Mouse (Mus musculus) lung, embryonic 15.5 days (tissue): ENCODE results near the gene Asz1. TPM values are rescaled to one million over a fixed set of nuclear protein-coding genes. Genes with fewer than 3 reads are reported as not detected.

ENCODE experiments used
- ATAC-seq: fragments of 200-750 bp; cut with Nextera tagmentation; 2 replicates; pipeline ENCODE4 v1.8.0; 2017; ENCODE audit warnings: moderate number of reproducible peaks, borderline replicate concordance; ENCODE audit not compliant: low FRiP score, low TSS enrichment; ENCODE audit errors: extremely low read depth
- H3K27ac ChIP-seq: fragments of 300-500 bp; sonication (generic); 2 replicates; pipeline ENCODE4 v1.5.1; 2015; ENCODE audit warnings: moderate library complexity, mild to moderate bottlenecking, inconsistent platforms
- H3K27me3 ChIP-seq: fragments of 300-500 bp; sonication (generic); 2 replicates; pipeline ENCODE4 v1.6.1; 2015; ENCODE audit warnings: inconsistent platforms
- H3K36me3 ChIP-seq: fragments of 300-500 bp; sonication (generic); 2 replicates; pipeline ENCODE4 v1.6.1; 2015; ENCODE audit warnings: inconsistent platforms
- H3K4me1 ChIP-seq: fragments of 300-500 bp; sonication (generic); 2 replicates; pipeline ENCODE4 v1.6.1; 2015; ENCODE audit warnings: inconsistent platforms
- H3K4me2 ChIP-seq: fragments of 300-500 bp; sonication (generic); 2 replicates; pipeline ENCODE4 v1.6.1; 2015; ENCODE audit warnings: inconsistent platforms, mild to moderate bottlenecking, moderate library complexity
- H3K4me3 ChIP-seq: fragments of 300-500 bp; sonication (generic); 2 replicates; pipeline ENCODE4 v1.5.1; 2015; ENCODE audit warnings: mild to moderate bottlenecking, inconsistent platforms
- H3K9ac ChIP-seq: fragments of 300-500 bp; sonication (generic); 2 replicates; pipeline ENCODE4 v1.6.1; 2015; ENCODE audit warnings: inconsistent platforms
- H3K9me3 ChIP-seq: fragments of 300-500 bp; sonication (generic); 2 replicates; pipeline ENCODE4 v1.6.1; 2016; ENCODE audit warnings: inconsistent platforms
- WGBS: fragments of 180-500 bp; shearing (Covaris S2); methylation state at CpG from one replicate; pipeline ENCODE4 v1.1.7; 2015; 5-methylcytosine and 5-hydroxymethylcytosine counted together
- polyA plus RNA-seq: library from polyadenylated mRNA; unstranded; fragments of >200 nt; fragmentation: Nextera tagmentation; extraction: Ambion mirVana; gene quantifications from 2 replicates; pipeline ENCODE4 v1.2.1, GENCODE M21; 2015

Gene Asz1
- polyA plus RNA-seq, 1 experiment from 2014 or later = 9.7 TPM

DNA sequence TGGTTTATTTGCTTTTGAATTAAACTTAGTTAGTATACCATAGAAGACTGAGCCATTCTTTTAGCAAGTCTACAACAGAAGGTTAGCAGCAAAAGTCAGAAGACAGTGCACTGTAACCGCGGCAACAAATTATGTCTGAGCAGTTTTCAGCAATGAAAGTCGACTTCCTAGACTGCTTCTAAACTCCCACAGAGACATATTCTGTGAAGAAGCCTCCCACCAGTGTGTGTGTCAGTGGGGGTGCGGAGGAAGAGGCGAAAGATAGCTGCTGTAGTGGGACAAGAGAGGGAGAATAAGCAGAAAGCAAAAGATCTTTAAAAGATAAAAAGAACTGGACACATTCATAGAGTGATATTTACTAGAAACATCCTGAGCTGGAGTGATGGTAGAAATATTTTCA, 57.2 kb downstream of the Asz1 start:
- Histone ChIP-seq H3K27me3 (no peaks in the 10 kb centered on the region), H3K4me3 (no peak overlapping the region), H3K4me2 (no peak overlapping the region), H3K36me3 (no peaks in the 10 kb centered on the region), H3K4me1 (no peaks in the 10 kb centered on the region), H3K27ac (0 out of 2 replicates have a peak overlapping the region, but pooled peaks have one; percentile 19), H3K9ac (no peak overlapping the region), H3K9me3 (no peaks in the 10 kb centered on the region)
- ATAC-seq = peak; percentile 86; the same call in 1 of the 2 replicates
- WGBS = 39% methylated on average over 5 of the region's 5 CpGs

GRCm38 (mm10) chr6:18044299-18044698, 64.6 kb downstream of the Asz1 start:
- Histone ChIP-seq H3K9ac (no peak overlapping the region), H3K27ac (no peak overlapping the region), H3K4me3 (no peak overlapping the region), H3K4me1 (no peaks in the 10 kb centered on the region), H3K27me3 (no peaks in the 10 kb centered on the region), H3K9me3 (no peaks in the 10 kb centered on the region), H3K36me3 (no peaks in the 10 kb centered on the region), H3K4me2 (no peak overlapping the region)
- WGBS = 57% methylated on average over 4 of the region's 4 CpGs
- no peak for ATAC-seq

DNA sequence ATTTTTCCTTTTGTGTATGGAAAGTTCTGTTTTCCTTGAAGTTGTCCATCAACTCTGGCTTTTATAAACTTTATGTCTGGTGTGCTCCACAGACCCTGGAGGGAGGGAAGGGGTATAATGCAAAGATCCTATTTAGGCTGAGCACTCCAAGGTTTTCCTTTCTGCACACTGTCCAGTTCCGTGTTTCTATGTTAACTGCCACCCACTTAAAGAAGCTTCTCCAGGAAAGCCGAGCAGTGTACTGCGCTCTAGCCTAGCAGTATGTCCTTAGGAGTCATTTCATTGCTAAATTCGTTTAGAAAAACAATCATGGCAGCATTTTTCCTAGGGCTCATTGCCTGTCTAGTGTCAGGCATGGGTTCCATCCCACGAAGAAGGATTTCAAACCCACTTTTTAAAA, 65.7 kb downstream of the Asz1 start:
- H3K9ac ChIP-seq = no peak overlapping the region
- H3K9me3 ChIP-seq = no peaks in the 10 kb centered on the region
- ATAC-seq = no peak
- H3K27ac ChIP-seq = no peak overlapping the region
- no peak overlapping the region for H3K4me2 ChIP-seq
- no peaks in the 10 kb centered on the region for H3K36me3 ChIP-seq
- no peak overlapping the region for H3K4me3 ChIP-seq
- H3K4me1 ChIP-seq = no peaks in the 10 kb centered on the region
- H3K27me3 ChIP-seq = no peaks in the 10 kb centered on the region
- WGBS = 66% methylated on average over 5 of the region's 5 CpGs

- peak overlapping the region; percentile 81 for H3K4me2 ChIP-seq
- no peak overlapping the region for H3K9ac ChIP-seq
- ATAC-seq = no peak
- peak overlapping the region; percentile 84; the same call in 1 of the 2 replicates for H3K27ac ChIP-seq
- no peaks in the 10 kb centered on the region for H3K9me3 ChIP-seq
- no peaks in the 10 kb centered on the region for H3K36me3 ChIP-seq
- H3K4me1 ChIP-seq = peaks cover 12% of the 10 kb centered on the region
- H3K27me3 ChIP-seq = peaks cover 45% of the 10 kb centered on the region
- WGBS = 33% methylated on average over 6 of the region's 6 CpGs
- H3K4me3 ChIP-seq = peak overlapping the region; percentile 52; the same call in 1 of the 2 replicates
Measured at GRCm38 (mm10) chr6:18032271-18032670, 76.6 kb downstream of the Asz1 start.

- Histone ChIP-seq H3K4me3 (peak overlapping the region; percentile 52), H3K9me3 (no peaks in the 10 kb centered on the region), H3K36me3 (no peaks in the 10 kb centered on the region), H3K27me3 (peaks cover 45% of the 10 kb centered on the region), H3K4me1 (peaks cover 12% of the 10 kb centered on the region), H3K4me2 (peak overlapping the region; percentile 81), H3K9ac (no peak overlapping the region), H3K27ac (peak overlapping the region; percentile 84)
- WGBS = under 1% methylated on average over 24 of the region's 29 CpGs
- ATAC-seq = peak; percentile 93
Measured at GRCm38 (mm10) chr6:18031509-18032010, 77.3 kb downstream of the Asz1 start.

- Histone ChIP-seq H3K27me3 (peaks cover 45% of the 10 kb centered on the region), H3K9me3 (no peaks in the 10 kb centered on the region), H3K4me2 (peak overlapping the region; percentile 81), H3K9ac (peak overlapping the region; percentile 51), H3K4me1 (peaks cover 12% of the 10 kb centered on the region), H3K27ac (peak overlapping the region; percentile 84), H3K36me3 (no peaks in the 10 kb centered on the region), H3K4me3 (peak overlapping the region; percentile 52)
- WGBS = 9% methylated on average over 12 of the region's 12 CpGs
- peak; percentile 6 for ATAC-seq
Measured at GRCm38 (mm10) chr6:18030868-18031508, 77.9 kb downstream of the Asz1 start.

DNA sequence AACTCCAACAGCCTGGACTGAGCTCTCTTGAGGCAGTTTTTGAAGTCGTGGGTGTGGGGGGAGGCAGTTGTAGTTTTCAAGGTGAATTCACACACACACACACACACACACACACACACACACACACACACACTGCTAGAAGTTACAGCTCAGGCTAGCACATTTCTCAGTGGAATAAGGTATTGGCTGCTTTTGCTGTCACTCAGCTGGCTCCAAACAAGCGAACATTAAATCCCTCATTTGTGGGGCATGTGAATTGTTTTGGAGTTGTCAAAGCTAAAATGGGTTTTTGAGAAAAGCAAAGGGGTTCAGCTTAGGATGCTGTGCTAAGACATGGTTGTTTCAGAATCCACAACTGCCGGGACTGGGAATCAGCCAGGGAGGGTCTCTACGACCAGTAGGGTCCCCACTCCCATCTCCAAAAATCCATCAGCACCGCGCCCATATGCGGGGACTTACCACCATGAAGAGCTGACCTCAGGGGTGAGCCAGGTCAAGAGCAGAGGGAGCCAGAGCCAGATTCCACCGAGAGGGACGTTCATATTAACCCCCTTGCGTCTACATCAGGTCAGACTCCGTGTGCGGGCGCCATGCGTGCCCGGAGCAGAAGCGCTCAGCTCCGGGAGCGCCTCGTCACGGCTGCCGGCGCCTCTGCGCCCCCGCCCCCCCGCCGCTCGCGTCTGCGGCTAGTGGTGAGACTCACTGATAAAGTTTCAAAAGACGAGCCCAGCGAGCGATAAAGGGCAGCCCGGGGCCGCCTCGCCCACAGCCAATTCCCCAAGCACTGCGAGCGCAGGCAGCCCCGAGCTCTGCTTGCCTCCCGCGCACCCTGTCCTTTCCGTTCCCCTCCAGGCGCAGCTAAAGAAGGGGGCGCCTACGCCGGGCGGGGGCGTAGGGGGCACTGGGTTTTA, 78.9 kb downstream of the Asz1 start, which contains the start of gene Wnt2:
TSS of gene Wnt2 (minus strand) at position 840 of the 911 bp plus-strand sequence.
- Histone ChIP-seq H3K4me2 (peak within 1 kb of the TSS; percentile 81), H3K4me1 (peaks cover 12% of the 10 kb centered on the region), H3K9me3 (no peaks in the 10 kb centered on the region), H3K9ac (peak within 1 kb of the TSS; percentile 51), H3K27ac (peak within 1 kb of the TSS; percentile 84), H3K27me3 (peaks cover 45% of the 10 kb centered on the region), H3K4me3 (peak within 1 kb of the TSS; percentile 52), H3K36me3 (no peaks in the 10 kb centered on the region)
- ATAC-seq = peak; percentile 43; the same call in 1 of the 2 replicates
- WGBS = under 1% methylated on average over 47 of the region's 47 CpGs

GRCm38 (mm10) chr6:18024133-18024794, 84.6 kb downstream of the Asz1 start:
- no peak overlapping the region for H3K9ac ChIP-seq
- WGBS = 76% methylated on average over 8 of the region's 8 CpGs
- H3K27ac ChIP-seq = no peak overlapping the region
- 0 out of 2 replicates have a peak, but pooled peaks cover 9% of the 10 kb centered on the region for H3K4me1 ChIP-seq
- H3K27me3 ChIP-seq = peaks cover 10% of the 10 kb centered on the region; the same call in 1 of the 2 replicates
- H3K36me3 ChIP-seq = no peaks in the 10 kb centered on the region
- no peaks in the 10 kb centered on the region for H3K9me3 ChIP-seq
- H3K4me2 ChIP-seq = no peak overlapping the region
- H3K4me3 ChIP-seq = no peak overlapping the region
- ATAC-seq = no peak

DNA sequence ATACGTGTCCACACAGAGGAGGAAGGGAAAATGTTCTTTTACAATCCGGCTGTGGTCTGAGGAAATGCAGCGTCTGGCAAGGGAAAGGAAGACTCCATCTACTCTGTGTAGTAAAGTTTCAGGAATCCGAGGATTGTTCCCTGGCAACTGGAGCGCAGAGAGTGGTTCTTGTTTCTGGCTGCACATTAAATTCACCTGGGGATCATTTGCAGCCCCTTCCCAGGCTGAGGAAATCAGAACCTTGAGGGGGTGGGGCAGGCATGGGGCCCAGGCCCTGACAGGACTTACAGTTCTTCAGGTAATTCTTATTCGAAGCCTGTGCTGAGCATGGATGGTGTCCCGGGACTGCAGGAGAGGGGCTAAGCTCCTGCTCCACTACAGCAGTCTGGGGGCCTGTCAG, 95.5 kb downstream of the Asz1 start:
- no peaks in the 10 kb centered on the region for H3K9me3 ChIP-seq
- no peaks in the 10 kb centered on the region for H3K27me3 ChIP-seq
- no peak overlapping the region for H3K27ac ChIP-seq
- no peaks in the 10 kb centered on the region; the same call in 1 of the 2 replicates for H3K4me1 ChIP-seq
- no peak overlapping the region for H3K4me3 ChIP-seq
- H3K36me3 ChIP-seq = 0 out of 2 replicates have a peak, but pooled peaks cover 4% of the 10 kb centered on the region
- H3K4me2 ChIP-seq = no peak overlapping the region
- no peak overlapping the region for H3K9ac ChIP-seq
- ATAC-seq = no peak
- WGBS = 76% methylated on average over 7 of the region's 7 CpGs

DNA sequence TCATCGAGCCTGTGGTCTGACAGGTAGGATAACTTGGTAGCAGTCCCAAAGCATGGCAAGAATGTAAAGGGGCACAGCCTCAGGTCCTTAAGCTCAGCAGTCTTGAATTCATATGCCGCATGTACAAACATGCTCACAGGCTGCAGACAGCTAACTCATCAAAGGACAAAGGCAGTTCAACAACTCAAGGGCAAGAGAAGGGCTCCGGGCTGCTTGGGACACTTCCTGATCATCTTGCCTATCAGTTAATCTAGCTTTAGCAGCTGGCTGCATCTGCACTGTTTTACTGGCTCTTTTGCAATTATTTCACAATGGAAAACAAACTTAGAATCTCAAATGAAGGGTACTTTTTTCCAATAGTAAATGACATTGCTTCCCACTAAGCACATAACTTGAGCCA, 101.5 kb downstream of the Asz1 start:
- no peaks in the 10 kb centered on the region for H3K36me3 ChIP-seq
- no peaks in the 10 kb centered on the region for H3K9me3 ChIP-seq
- H3K27ac ChIP-seq = peak overlapping the region; percentile 67; the same call in 1 of the 2 replicates
- H3K4me3 ChIP-seq = no peak overlapping the region
- no peak overlapping the region for H3K4me2 ChIP-seq
- no peak overlapping the region for H3K9ac ChIP-seq
- no peaks in the 10 kb centered on the region for H3K4me1 ChIP-seq
- 35% methylated on average over 3 of the region's 3 CpGs for WGBS
- peak; percentile 91; the same call in 1 of the 2 replicates for ATAC-seq
- H3K27me3 ChIP-seq = no peaks in the 10 kb centered on the region

- no peak overlapping the region for H3K4me3 ChIP-seq
Measured at GRCm38 (mm10) chr6:18002065-18002464, 106.8 kb downstream of the Asz1 start.

More at GRCm38 (mm10) chr6:18002065-18002464, 106.8 kb downstream of the Asz1 start:
- Histone ChIP-seq H3K4me2 (no peak overlapping the region), H3K27me3 (no peaks in the 10 kb centered on the region), H3K4me1 (no peaks in the 10 kb centered on the region), H3K36me3 (no peaks in the 10 kb centered on the region), H3K9ac (no peak overlapping the region), H3K27ac (no peak overlapping the region), H3K9me3 (no peaks in the 10 kb centered on the region)
- no peak for ATAC-seq
- 85% methylated on average over 6 of the region's 6 CpGs for WGBS
